Mouse (Mus musculus) cerebellum, postnatal 14 days (tissue): ENCODE data around the gene Olfr615.
"Not testable (repeated sequence)": the region's sequence is repeated elsewhere in the genome, so short reads cannot be mapped to it uniquely, and the experiment has no call there.

Experiments
- DNase-seq, 2 experiments: peaks; one replicate each; pipeline ENCODE4 v3.0.0; 2021; ENCODE audit warnings: mixed read lengths in 2 of 2

The Olfr615 gene

GRCm38 (mm10) chr7:103555779-103556178, at the start of gene Olfr615:
Olfr615 (plus strand) TSS chr7:103556079.
- no peak for DNase-seq

GRCm38 (mm10) chr7:103512022-103512421, 43.9 kb upstream of the Olfr615 start, which contains the start of gene Olfr610:
Olfr610 (minus strand) TSS chr7:103512122.
- DNase-seq, result no peak

- DNase-seq, result not testable (repeated sequence)
These were observed 35.1 kb upstream of the Olfr615 start, which contains the start of gene Olfr611 for GRCm38 (mm10) chr7:103520746-103521145. Olfr611 (minus strand) TSS chr7:103520846.

- not testable (repeated sequence) for DNase-seq
These were observed 13.3 kb upstream of the Olfr615 start, which contains the start of gene Olfr612 for GRCm38 (mm10) chr7:103542617-103543016. Olfr612 (minus strand) TSS chr7:103542717.

- DNase-seq, result no peak
These were observed 8.1 kb upstream of the Olfr615 start, which contains the start of gene Olfr613 for GRCm38 (mm10) chr7:103547774-103548173. Olfr613 (plus strand) TSS chr7:103548074.

GRCm38 (mm10) chr7:103569043-103569442, 13.2 kb downstream of the Olfr615 start, which contains the start of gene Olfr616:
Olfr616 (minus strand) TSS chr7:103569143.
- DNase-seq, result no peak

GRCm38 (mm10) chr7:103572761-103573160, 16.9 kb downstream of the Olfr615 start, which contains the start of gene Olfr617:
Olfr617 (plus strand) TSS chr7:103573061.
- DNase-seq, result no peak

- no peak for DNase-seq
These were observed 33.9 kb downstream of the Olfr615 start, which contains the start of gene Olfr618 for GRCm38 (mm10) chr7:103589803-103590202. Olfr618 (plus strand) TSS chr7:103590103.

- DNase-seq, result no peak
These were observed 44.4 kb downstream of the Olfr615 start, which contains the start of gene Olfr619 for GRCm38 (mm10) chr7:103600275-103600674. Olfr619 (plus strand) TSS chr7:103600575.

- no peak for DNase-seq
These were observed 51.5 kb downstream of the Olfr615 start for GRCm38 (mm10) chr7:103607425-103607824.

GRCm38 (mm10) chr7:103612434-103612833, 56.6 kb downstream of the Olfr615 start, which contains the start of gene Olfr620:
Olfr620 (minus strand) TSS chr7:103612534.
- no peak for DNase-seq
